Comparison of ENCODE assay signal across 8 mouse cellular contexts in genomic region chr5:134688086-134688717, GRCm38 (mm10). TPM values are rescaled to one million over a fixed set of nuclear protein-coding genes. Genes with fewer than 3 reads are reported as not detected.
DNase-seq lines count a peak whose midpoint lies in the region; ATAC-seq lines count a peak whose summit lies in the region.

Gene Limk1 (minus strand): TSS chr5:134688598.

- peaks cover 31% of the 10 kb centered on the region for H3K36me3 ChIP-seq in megakaryocyte, embryonic 14.5 days (replicated peaks; ENCODE audit: low read length)
- peaks cover 13% of the 10 kb centered on the region for H3K36me3 ChIP-seq in limb, embryonic 15.5 days

- peak within 1 kb of the TSS; percentile 76 for H3K9ac ChIP-seq in limb, embryonic 15.5 days

- no peak for DNase-seq in adrenal gland, adult 18-20 months (ENCODE audit: low spot score in 2 of 2)
- DNase-seq in adrenal gland, adult (ENCODE audit: inconsistent age in 2 of 2, low spot score in 1 of 2): no peak
- DNase-seq in heart, postnatal 4 days: no peak
- no peak for DNase-seq in right cerebral cortex, postnatal 25 days
- no peak for DNase-seq in B cell, adult 2 months

- peak within 1 kb of the TSS; percentile 95 for H3K4me3 ChIP-seq in megakaryocyte, embryonic 14.5 days (replicated peaks)
- peak within 1 kb of the TSS; percentile 82 for H3K4me3 ChIP-seq in limb, embryonic 15.5 days

- no peaks in the 10 kb centered on the region for H3K9me3 ChIP-seq in megakaryocyte, embryonic 14.5 days
- no peaks in the 10 kb centered on the region for H3K9me3 ChIP-seq in limb, embryonic 15.5 days

- H3K4me2 ChIP-seq in limb, embryonic 15.5 days: peak within 1 kb of the TSS; percentile 81

- H3K4me1 ChIP-seq in megakaryocyte, embryonic 14.5 days: peaks cover 41% of the 10 kb centered on the region
- peaks cover 17% of the 10 kb centered on the region for H3K4me1 ChIP-seq in limb, embryonic 15.5 days

- H3K27ac ChIP-seq in limb, embryonic 15.5 days: peak within 1 kb of the TSS; percentile 84

- WGBS in limb, embryonic 15.5 days: 0% methylated on average over 40 of the region's 69 CpGs

- no peak for ATAC-seq in megakaryocyte, adult 5-6 weeks (ENCODE audit: poor library complexity, severe bottlenecking)
- ATAC-seq in limb, embryonic 15.5 days (ENCODE audit: insufficient number of reproducible peaks, low FRiP score, low TSS enrichment, low read depth): no peak

- H3K27me3 ChIP-seq in megakaryocyte, embryonic 14.5 days (replicated peaks): no peaks in the 10 kb centered on the region
- H3K27me3 ChIP-seq in limb, embryonic 15.5 days: 0 out of 2 replicates have a peak, but pooled peaks cover 3% of the 10 kb centered on the region

RNA-seq across cellular contexts. Expression of gene Limk1, which starts in this region (rescaled TPM):
- total RNA-seq in adrenal gland, adult 18-20 months (2021): 10 to 100 TPM; 20.2 to 21.9 TPM
- 54.8 and 104 TPM in 2 replicates for polyA plus RNA-seq in megakaryocyte, embryonic 14.5 days (2012; ENCODE audit: insufficient read depth, low replicate concordance)
- total RNA-seq in megakaryocyte, adult 5-6 weeks (2015): 9.5 and 11.8 TPM in 2 replicates
- 7.5 and 8.3 TPM in 2 replicates for total RNA-seq in megakaryocyte, adult 5-6 weeks (2017)
- 10 to 100 TPM; 13.5 to 14.9 TPM for total RNA-seq in heart, postnatal 4 days (2021)
- polyA plus RNA-seq in limb, embryonic 15.5 days (2015; fragmentation: Nextera tagmentation; extraction: Ambion mirVana): 4.7 and 7.0 TPM in 2 replicates
